Mouse (Mus musculus) thymus, postnatal 4 days (tissue): Measurements from ENCODE around the gene Insl6.

Source experiments
- DNase-seq: peaks from one replicate; pipeline ENCODE4 v3.0.0; 2021

The Insl6 gene

DNA sequence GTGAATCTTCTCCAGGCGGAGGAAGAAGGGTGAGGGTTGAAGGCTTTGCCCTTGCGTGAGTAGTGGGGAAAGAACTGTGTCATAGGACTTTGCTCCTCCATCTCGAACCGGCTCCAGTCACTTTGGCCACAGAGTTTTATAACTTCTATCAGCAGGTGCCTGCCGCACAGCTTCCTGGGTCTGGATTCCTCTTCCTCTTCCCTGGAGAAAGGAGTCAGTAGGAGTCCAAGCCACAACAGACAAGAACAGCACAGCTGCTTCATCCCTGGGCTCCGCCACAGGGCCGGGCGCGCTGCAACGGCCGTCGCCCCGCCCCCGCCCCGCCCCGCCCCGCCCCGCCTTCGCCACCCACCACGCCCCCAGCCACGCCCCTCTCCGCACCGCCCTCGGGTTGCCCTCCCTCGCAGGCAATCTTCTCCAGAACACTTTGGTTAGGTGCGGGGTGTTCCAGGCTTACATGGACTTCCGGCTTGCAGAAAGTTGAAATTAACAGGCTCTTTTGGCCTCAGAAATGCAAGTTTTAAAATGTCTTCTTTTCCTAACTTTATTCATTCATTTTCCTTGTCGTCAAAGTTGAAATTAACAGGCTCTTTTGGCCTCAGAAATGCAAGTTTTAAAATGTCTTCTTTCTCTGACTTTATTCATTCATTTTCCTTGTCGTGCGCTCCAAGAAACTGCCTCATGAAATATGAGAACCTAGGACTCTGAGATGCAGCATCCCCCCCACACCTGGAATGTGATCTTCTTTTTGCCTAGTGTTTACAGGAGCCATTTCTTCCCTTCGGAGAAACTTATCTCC is at the start of gene Insl6:
Gene Insl6 (minus strand): TSS at position 304 of the 799 bp plus-strand sequence.
- peak; percentile 94 for DNase-seq

DNA sequence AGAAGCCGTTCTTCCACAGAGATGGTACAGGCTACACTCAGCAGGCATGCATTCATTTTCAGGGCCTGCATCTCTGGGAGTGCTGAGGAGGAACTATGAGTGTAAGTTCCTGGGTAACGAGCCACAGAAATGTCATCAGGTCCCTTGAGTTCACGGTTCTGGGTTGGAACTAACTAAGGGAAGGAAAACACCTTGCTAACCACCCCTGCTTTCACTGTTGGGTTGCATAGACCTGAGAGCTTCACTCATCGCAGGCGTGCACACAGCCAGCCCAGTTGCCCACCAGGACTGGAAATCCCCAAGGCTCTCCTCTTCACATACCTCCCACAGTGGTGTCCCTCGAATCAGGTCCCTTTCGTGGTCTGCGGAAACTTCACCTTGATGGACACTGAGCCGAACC is 49.8 kb upstream of the Insl6 start:
- DNase-seq: no peak

DNA sequence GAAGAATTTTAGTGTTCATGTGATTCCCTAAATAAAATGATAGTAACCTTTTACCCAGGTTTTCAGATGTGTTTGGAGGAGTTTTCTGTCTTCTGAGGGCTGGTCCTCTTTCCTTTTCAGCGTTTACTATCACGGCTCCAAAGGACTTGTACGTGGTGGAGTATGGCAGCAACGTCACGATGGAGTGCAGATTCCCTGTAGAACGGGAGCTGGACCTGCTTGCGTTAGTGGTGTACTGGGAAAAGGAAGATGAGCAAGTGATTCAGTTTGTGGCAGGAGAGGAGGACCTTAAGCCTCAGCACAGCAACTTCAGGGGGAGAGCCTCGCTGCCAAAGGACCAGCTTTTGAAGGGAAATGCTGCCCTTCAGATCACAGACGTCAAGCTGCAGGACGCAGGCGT is 48.3 kb upstream of the Insl6 start:
- no peak for DNase-seq

GRCm38 (mm10) chr19:29372621-29373020 is 47.5 kb upstream of the Insl6 start:
- no peak for DNase-seq

DNA sequence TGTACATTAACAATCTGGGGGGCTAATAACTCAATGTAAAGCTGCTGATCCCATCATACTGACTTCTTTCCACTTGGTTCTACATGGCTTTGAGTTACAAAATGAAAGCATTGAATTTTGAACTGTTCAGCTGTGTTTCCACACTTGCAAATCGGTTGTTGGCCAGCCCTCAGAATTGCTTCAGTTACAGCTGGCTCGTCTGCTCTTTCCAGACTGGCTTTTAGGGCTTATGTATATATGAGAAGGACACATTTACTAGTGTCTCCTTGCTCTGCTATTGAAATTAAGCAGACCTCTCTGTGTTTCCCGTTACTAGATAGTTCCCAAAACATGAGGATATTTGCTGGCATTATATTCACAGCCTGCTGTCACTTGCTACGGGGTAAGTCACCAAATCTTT is 47.0 kb upstream of the Insl6 start:
- peak; percentile 23 for DNase-seq

GRCm38 (mm10) chr19:29371284-29372081 is 46.3 kb upstream of the Insl6 start:
- peak; percentile 38 for DNase-seq

DNA sequence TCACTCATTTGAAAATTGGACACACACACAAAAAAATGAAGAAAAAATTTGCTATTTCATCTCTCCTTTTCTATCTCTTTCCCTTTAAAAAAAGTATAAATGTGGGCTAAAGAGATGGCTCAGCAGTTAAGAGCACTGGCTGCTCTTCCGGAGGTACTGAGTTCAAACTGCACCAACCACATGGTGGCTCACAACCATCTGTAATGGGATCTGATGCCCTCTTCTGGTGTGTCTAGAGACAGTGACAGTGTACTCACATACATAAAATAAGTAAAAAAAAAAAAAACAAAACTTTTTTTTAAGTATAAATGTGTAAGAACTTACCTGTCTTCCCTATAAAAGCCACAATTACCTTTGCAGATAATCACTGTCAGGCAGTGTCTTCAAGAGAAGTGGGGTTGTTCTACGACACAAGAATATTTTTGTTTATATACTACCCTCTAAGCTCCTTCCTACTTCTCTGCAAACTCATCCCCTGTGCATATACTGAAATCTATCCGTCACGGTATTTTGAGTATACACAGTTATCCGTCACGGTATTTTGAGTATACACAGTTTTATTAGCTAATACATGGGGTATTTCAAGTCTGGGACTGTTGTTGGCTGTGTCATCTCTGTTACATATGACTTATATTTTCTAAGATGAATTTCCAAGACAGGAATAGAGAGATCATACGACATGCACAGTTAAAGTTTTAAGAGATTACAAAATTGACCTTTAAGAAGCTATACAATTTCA is 45.6 kb upstream of the Insl6 start:
- DNase-seq: no peak

GRCm38 (mm10) chr19:29370112-29370511 is 45.0 kb upstream of the Insl6 start:
- no peak for DNase-seq

DNA sequence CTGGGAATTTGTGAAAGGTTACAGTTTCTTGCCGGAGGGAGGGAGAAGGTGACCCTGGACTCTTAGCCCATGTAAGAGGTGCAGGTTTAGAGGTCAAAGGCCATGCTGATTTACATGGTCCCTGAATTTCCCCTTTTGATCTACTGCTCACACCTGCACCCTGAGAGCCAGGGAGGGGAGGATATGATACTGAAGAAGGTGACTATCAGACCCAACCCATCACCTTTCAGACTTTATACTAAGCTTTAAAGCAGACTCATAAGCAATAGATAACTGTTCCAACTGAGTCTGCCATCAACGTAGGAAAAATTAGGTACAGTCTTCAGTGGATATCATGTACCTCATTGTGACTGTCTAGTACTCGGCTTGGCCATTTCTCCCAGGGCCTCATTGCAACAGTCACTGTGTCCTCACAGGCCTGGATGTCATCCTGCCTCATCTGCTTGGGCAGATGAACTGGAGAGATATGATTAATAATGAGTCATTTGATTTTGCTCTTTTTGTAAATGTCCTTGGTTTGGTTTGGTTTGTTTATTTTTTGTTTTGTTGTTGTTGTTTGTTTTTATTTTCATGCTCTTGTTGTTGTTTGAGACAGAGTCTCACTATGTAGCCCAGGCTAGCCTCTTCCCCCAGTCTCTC is 43.6 kb upstream of the Insl6 start:
- no peak for DNase-seq

- DNase-seq: no peak
Observed at GRCm38 (mm10) chr19:29368041-29368440, 42.9 kb upstream of the Insl6 start.

GRCm38 (mm10) chr19:29366969-29367622 is 41.9 kb upstream of the Insl6 start, which contains the start of the genes Plgrkt and Cd274:
Plgrkt (minus strand) TSS chr19:29367390.
Cd274 (plus strand) TSS chr19:29367455.
- DNase-seq: peak; percentile 94

- DNase-seq: peak; percentile 38
Observed at GRCm38 (mm10) chr19:29366226-29366968, 41.2 kb upstream of the Insl6 start.

DNA sequence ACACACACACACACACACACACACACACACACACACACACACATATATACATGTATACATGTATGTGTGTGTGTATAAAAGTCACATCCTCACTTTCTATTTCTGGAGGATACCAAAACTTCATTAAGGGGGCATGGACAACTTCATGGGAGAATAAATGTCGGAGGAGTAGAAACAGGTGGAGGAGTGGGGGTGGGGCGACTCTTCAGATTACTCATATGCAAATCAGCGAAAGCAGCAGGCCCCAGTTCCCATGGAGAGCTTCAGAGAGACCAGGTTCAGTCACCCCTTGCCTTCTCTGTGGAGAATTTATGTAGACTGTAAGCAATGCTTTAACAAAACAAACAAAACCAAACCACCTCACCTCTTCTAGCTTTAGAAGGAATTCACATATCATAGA is 39.9 kb upstream of the Insl6 start:
- DNase-seq: peak; percentile 51

DNA sequence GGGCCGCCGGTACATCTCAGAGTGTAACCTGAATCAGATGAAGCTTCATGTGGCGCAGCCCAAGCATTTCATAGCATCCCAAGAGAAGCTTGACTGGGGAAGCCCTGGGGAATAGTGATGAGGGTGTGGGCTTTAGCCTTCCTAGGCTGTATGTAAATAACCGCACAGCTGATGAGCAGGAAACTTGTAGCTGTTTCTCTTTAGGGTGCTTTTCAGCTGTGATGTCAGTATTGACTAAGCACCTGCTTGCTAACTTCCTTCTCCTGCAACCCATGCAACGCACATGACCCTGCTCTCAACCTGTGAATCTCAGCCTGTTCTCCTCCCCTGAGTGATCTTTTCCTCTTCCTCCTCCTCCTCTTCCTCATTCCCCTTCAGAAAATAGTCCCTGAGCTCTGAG is 38.9 kb upstream of the Insl6 start:
- no peak for DNase-seq

GRCm38 (mm10) chr19:29363557-29363956 is 38.4 kb upstream of the Insl6 start:
- no peak for DNase-seq

DNA sequence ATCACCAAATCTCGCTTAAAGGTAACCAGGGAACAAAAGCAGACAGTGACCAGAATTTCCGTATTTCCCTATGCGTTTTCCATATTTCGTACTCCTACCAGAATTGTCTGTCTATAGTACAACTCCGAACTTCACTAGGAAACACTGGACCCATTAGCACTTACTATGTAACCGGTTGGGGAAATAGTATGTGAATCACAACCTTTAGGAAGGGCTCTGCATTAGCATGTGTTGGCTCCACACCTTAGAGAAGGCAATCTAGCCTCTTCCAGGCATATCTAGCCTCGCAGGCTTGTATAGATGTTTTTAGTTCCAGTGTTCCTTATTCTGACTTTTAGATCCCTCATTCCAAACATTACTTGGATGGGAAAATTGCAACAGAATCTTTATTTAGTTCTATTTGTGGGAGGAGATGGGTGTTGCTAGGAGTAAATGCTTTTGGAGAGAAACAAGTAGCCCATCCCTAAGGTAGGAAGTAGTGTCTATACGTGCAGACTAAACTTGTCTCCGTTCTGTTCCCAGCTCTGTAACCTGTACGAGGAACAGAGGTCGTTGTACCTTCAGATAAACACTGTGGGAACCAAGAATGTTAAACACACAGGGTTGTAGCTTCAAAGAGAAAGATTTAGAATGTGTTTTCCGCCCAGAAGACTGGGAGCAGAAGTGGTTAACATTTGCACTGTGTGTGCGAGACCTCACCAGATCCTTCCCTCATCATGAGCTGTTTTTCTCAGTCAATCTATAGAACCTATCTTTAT is 37.2 kb upstream of the Insl6 start:
- no peak for DNase-seq

- DNase-seq: peak; percentile 88
Observed at GRCm38 (mm10) chr19:29361468-29362130, 36.4 kb upstream of the Insl6 start.

DNA sequence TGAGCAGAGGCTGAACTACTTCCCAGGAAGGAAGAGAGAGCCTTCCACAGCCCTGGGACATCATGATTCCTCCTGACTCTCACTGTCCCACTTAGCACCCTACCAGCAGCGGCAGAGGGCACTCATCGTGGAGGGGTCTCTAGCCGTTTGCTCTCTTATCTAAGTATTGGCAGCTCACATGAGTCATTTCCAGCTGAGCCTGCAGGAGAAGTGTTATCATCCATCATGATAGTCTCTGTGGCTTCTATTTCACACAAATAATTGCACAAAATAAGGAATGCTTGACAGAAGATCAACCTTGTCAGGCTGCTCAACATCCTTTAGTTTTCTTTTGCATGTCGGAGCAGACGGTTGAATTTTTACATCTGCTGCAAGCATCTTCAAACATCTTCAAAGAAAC is 35.1 kb upstream of the Insl6 start:
- DNase-seq: no peak

DNA sequence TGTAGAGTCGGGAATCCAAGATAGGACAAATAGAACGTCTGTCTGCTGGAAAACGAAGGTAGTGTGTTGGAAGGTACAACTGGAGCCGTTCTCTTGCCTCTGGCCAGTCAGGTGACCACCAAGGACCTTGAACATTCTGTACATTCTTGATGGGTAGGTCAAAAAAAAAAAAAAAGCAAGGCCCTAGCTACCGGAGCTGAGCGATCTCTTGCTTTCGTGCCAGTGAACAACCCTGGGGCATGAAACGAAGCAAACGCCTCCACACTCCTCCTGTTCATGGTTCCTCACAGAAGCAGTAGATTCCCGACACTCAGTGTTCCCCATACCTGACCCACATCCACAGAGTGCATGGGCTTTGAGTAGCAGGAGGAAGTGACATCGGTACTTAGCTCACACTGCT is 31.1 kb upstream of the Insl6 start:
- no peak for DNase-seq
